Mouse (Mus musculus) lung, postnatal 0 days (tissue): ENCODE measurements around the gene Rassf3. TPM values are rescaled to one million over a fixed set of nuclear protein-coding genes. Genes with fewer than 3 reads are reported as not detected.
A peak's percentile ranks its signal among the peaks of the same experiment; 100 is the strongest.

ENCODE experiments used
- ATAC-seq: fragments of 200-750 bp; cut with Nextera tagmentation; 2 replicates; pipeline ENCODE4 v1.8.0; 2017; ENCODE audit warnings: moderate library complexity
- DNase-seq: peaks from one replicate; pipeline ENCODE4 v3.0.0-alpha.2; 2016; ENCODE audit warnings: low spot score
- H3K27ac ChIP-seq: fragments of 300-500 bp; sonication (generic); 2 replicates; pipeline ENCODE4 v1.5.1; 2014; ENCODE audit warnings: antibody characterized with exemption, mild to moderate bottlenecking, low read length, mixed read lengths
- H3K27me3 ChIP-seq: fragments of 300-500 bp; sonication (generic); replicated peaks from 2 replicates; pipeline ENCODE4 v1.6.1; 2014; ENCODE audit warnings: low read length, mixed read lengths; ENCODE audit not compliant: insufficient read depth
- H3K36me3 ChIP-seq: fragments of 300-500 bp; sonication (generic); 2 replicates; pipeline ENCODE4 v1.6.1; 2014; ENCODE audit warnings: low read length, mixed read lengths; ENCODE audit not compliant: insufficient read depth
- H3K4me1 ChIP-seq: fragments of 300-500 bp; sonication (generic); 2 replicates; pipeline ENCODE4 v1.6.1; 2014; ENCODE audit warnings: antibody characterized with exemption, low read depth, low read length, mixed read lengths; ENCODE audit not compliant: insufficient read depth
- H3K4me2 ChIP-seq: fragments of 300-500 bp; sonication (generic); replicated peaks from 2 replicates; pipeline ENCODE4 v1.6.1; 2014; ENCODE audit warnings: low read depth, mild to moderate bottlenecking, low read length, moderate library complexity, mixed read lengths
- H3K4me3 ChIP-seq: fragments of 300-500 bp; sonication (generic); 2 replicates; pipeline ENCODE4 v1.5.1; 2014; ENCODE audit warnings: low read depth, low read length
- H3K9ac ChIP-seq: fragments of 300-500 bp; sonication (generic); replicated peaks from 2 replicates; pipeline ENCODE4 v1.6.1; 2014; ENCODE audit warnings: low read depth, mild to moderate bottlenecking
- H3K9me3 ChIP-seq: fragments of 300-500 bp; sonication (generic); 2 replicates; pipeline ENCODE4 v1.6.1; 2016; ENCODE audit warnings: low read length, mixed read lengths
- CTCF ChIP-seq: IDR thresholded peaks from 2 replicates; pipeline ENCODE4 v1.5.1; 2016; ENCODE audit warnings: antibody characterized with exemption, mild to moderate bottlenecking
- EP300 ChIP-seq: IDR thresholded peaks from 2 replicates; pipeline ENCODE4 v1.6.1; 2016; ENCODE audit warnings: antibody characterized with exemption, mild to moderate bottlenecking, control low read depth
- WGBS: fragments of 180-500 bp; shearing (Covaris S2); extraction: QIAGEN DNeasy Blood & Tissue Kit; methylation state at CpG from one replicate; pipeline ENCODE4 v1.1.7; 2014; 5-methylcytosine and 5-hydroxymethylcytosine counted together
- polyA plus RNA-seq: library from polyadenylated mRNA; unstranded; fragments of >200 nt; fragmentation: Nextera tagmentation; extraction: Ambion mirVana; gene quantifications from 2 replicates; pipeline ENCODE4 v1.2.1, GENCODE M21; 2015

Rassf3 gene
- polyA plus RNA-seq, 1 experiment from 2014 or later, result 22.9 TPM

GRCm38 (mm10) chr10:121507755-121508544 is 31.8 kb upstream of the Rassf3 start:
- no peak overlapping the region for H3K9ac ChIP-seq
- no peak for ATAC-seq
- WGBS, result 91% methylated on average over 16 of the region's 16 CpGs
- no peak overlapping the region for H3K4me3 ChIP-seq
- DNase-seq, result no peak
- H3K36me3 ChIP-seq, result no peaks in the 10 kb centered on the region
- no peak overlapping the region for H3K4me2 ChIP-seq
- peaks cover 4% of the 10 kb centered on the region; the same call in 1 of the 2 replicates for H3K4me1 ChIP-seq
- no peak overlapping the region for H3K27ac ChIP-seq
- no peaks in the 10 kb centered on the region for H3K27me3 ChIP-seq
- H3K9me3 ChIP-seq, result no peaks in the 10 kb centered on the region
- TF ChIP-seq CTCF (peak; percentile 38), EP300 (no peak)

GRCm38 (mm10) chr10:121506731-121507583 is 30.8 kb upstream of the Rassf3 start:
- Histone ChIP-seq H3K27ac (0 out of 2 replicates have a peak overlapping the region, but pooled peaks have one; percentile 2), H3K4me2 (0 out of 2 replicates have a peak overlapping the region, but pooled peaks have one; percentile 11), H3K9me3 (no peaks in the 10 kb centered on the region), H3K36me3 (no peaks in the 10 kb centered on the region), H3K27me3 (no peaks in the 10 kb centered on the region), H3K4me3 (no peak overlapping the region), H3K4me1 (peaks cover 4% of the 10 kb centered on the region; the same call in 1 of the 2 replicates), H3K9ac (0 out of 2 replicates have a peak overlapping the region, but pooled peaks have one; percentile 3)
- WGBS, result 38% methylated on average over 29 of the region's 29 CpGs
- peak; percentile 47 for DNase-seq
- ATAC-seq, result peak; percentile 44
- TF ChIP-seq EP300 (no peak), CTCF (no peak)

GRCm38 (mm10) chr10:121505929-121506328 is 29.8 kb upstream of the Rassf3 start:
- Histone ChIP-seq H3K36me3 (no peaks in the 10 kb centered on the region), H3K4me1 (peaks cover 4% of the 10 kb centered on the region; the same call in 1 of the 2 replicates), H3K27me3 (no peaks in the 10 kb centered on the region), H3K9ac (no peak overlapping the region), H3K27ac (peak overlapping the region; percentile 79), H3K4me3 (no peak overlapping the region), H3K9me3 (no peaks in the 10 kb centered on the region), H3K4me2 (peak overlapping the region; percentile 61)
- no peak for ATAC-seq
- no peak for DNase-seq
- TF ChIP-seq EP300, result peak; percentile 46
- no peak for TF ChIP-seq CTCF
- WGBS, result 36% methylated on average over 7 of the region's 7 CpGs

DNA sequence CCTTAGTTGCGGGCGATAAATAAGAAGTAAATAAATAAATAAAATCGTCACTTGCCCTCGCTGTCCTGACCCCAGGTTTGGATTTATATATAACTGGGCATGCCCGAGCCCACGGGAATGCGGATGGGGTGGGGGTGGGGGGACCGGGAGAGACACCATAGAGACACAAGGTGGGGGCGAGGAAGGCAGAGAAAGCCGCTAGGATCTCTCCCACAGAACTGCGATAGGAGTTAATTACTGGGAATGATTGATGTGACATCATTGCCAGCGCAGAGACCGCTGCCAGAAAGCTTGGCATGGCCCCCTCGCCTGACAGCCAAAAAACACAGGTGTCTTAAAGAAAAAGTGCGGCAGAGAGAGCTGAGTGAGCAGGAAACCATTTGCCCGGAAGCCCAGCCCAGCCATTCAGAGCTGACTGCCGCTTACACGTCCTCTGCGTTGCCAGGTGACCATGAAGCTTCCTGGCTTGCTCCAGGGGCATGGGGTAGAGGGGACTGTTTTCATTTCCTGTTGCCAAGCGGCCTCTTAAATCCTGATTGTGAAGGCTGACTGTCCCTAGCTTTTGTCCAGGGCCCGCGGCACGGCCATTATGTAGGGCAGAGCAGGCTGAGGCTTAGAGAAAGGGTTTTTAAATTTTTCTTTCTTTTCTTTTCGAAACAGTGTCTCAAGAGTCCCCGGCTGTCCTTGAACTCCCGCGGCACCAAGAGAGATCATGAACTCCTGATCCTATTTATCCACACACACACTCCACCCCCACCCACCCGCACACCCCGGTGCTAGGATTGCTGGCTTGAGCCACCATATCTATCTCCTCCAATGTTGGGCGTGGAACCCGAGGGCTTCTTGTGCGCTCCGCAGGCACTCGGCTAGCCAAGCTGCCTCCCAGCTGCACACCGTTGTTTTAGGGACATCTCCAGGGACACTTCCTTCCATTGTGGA is 29.1 kb upstream of the Rassf3 start:
- 14% methylated on average over 35 of the region's 35 CpGs for WGBS
- TF ChIP-seq CTCF (no peak), EP300 (no peak)
- peak; percentile 92 for DNase-seq

DNA sequence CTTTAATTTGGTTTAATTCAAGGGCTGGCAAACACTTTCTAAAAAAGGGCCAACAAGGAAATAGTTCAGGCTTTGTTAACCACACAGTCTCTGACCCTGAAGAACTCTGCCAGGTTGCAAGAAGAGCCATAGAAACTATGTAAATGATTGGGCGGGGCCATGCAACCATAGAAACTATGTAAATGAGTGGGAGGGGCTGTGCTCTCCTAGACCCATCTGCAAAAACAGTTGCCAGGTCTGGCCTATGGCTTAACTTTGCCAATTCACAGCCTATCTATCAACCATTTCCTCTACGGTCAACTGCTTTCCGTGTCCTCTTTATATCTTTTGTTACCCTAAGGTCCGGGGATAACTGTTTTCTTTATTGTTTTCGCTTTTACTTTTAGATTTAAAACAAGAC is 25.0 kb upstream of the Rassf3 start:
- Histone ChIP-seq H3K4me3 (no peak overlapping the region), H3K9ac (no peak overlapping the region), H3K36me3 (no peaks in the 10 kb centered on the region), H3K4me1 (peaks cover 4% of the 10 kb centered on the region; the same call in 1 of the 2 replicates), H3K27ac (no peak overlapping the region), H3K27me3 (no peaks in the 10 kb centered on the region), H3K9me3 (no peaks in the 10 kb centered on the region), H3K4me2 (no peak overlapping the region)
- 53% methylated on average over 5 of the region's 5 CpGs for WGBS
- peak; percentile 71 for DNase-seq
- ATAC-seq, result no peak
- TF ChIP-seq CTCF, result no peak
- no peak for TF ChIP-seq EP300

More for the DNA sequence above, 29.1 kb upstream of the Rassf3 start:
- H3K4me1 ChIP-seq, result peaks cover 4% of the 10 kb centered on the region; the same call in 1 of the 2 replicates
- peak; percentile 89 for ATAC-seq
- no peaks in the 10 kb centered on the region for H3K27me3 ChIP-seq
- peak overlapping the region; percentile 23 for H3K4me3 ChIP-seq
- H3K36me3 ChIP-seq, result no peaks in the 10 kb centered on the region
- peak overlapping the region; percentile 13 for H3K9ac ChIP-seq
- peak overlapping the region; percentile 79 for H3K27ac ChIP-seq
- no peaks in the 10 kb centered on the region for H3K9me3 ChIP-seq
- H3K4me2 ChIP-seq, result peak overlapping the region; percentile 61
